Mouse (Mus musculus) thymus, adult 2 months (tissue): ENCODE measurements around the gene Myo3b. TPM values are rescaled to one million over a fixed set of nuclear protein-coding genes. Genes with fewer than 3 reads are reported as not detected.

Experiments used
- DNase-seq: peaks from one replicate; pipeline ENCODE4 v3.0.0; 2021
- H3K27ac ChIP-seq: fragments of 200-500 bp; 2 replicates; pipeline ENCODE4 v1.5.1; 2012; ENCODE audit warnings: low read length, control low read depth; ENCODE audit not compliant: control insufficient read depth, insufficient read depth
- H3K27me3 ChIP-seq: fragments of 200-500 bp; 2 replicates; pipeline ENCODE4 v1.6.1; 2012; ENCODE audit warnings: mild to moderate bottlenecking, low read length, moderate library complexity, mixed read lengths; ENCODE audit not compliant: control insufficient read depth, insufficient read depth
- H3K36me3 ChIP-seq: fragments of 200-500 bp; 2 replicates; pipeline ENCODE4 v1.6.1; 2012; ENCODE audit warnings: mild to moderate bottlenecking, low read length, moderate library complexity; ENCODE audit not compliant: control insufficient read depth, insufficient read depth
- H3K4me1 ChIP-seq: fragments of 200-500 bp; replicated peaks from 2 replicates; pipeline ENCODE4 v1.6.1; 2012; ENCODE audit warnings: low read length; ENCODE audit not compliant: control insufficient read depth, insufficient read depth
- H3K4me3 ChIP-seq: fragments of 200-500 bp; 2 replicates; pipeline ENCODE4 v1.5.1; 2012; ENCODE audit warnings: mild to moderate bottlenecking, low read length, control low read depth, moderate library complexity; ENCODE audit not compliant: control insufficient read depth, insufficient read depth
- CTCF ChIP-seq: fragments of 200-500 bp; IDR thresholded peaks from 2 replicates; pipeline ENCODE4 v1.5.1; 2012; ENCODE audit warnings: mild to moderate bottlenecking, control low read depth, low read length, moderate library complexity, borderline replicate concordance; ENCODE audit not compliant: control insufficient read depth, poor library complexity, insufficient read depth; ENCODE audit errors: extremely low read depth
- POLR2A ChIP-seq: fragments of 200-500 bp; IDR thresholded peaks from 2 replicates; pipeline ENCODE4 v1.6.1; 2012; ENCODE audit warnings: mild to moderate bottlenecking, low read length, control low read depth, moderate library complexity; ENCODE audit not compliant: control insufficient read depth, poor library complexity, insufficient read depth; ENCODE audit errors: extremely low read depth
- WGBS: fragments of 180-500 bp; shearing (Covaris S2); methylation state at CpG from one replicate; pipeline ENCODE4 v1.1.7; 2018; 5-methylcytosine and 5-hydroxymethylcytosine counted together
- polyA plus RNA-seq: library from polyadenylated mRNA; depleted of rRNA; stranded (reverse); fragments of >200 nt; gene quantifications from 2 replicates; pipeline ENCODE4 v1.2.3, GENCODE M21; 2012

The Myo3b gene
- polyA plus RNA-seq, 1 experiment, result 0.94 TPM

DNA sequence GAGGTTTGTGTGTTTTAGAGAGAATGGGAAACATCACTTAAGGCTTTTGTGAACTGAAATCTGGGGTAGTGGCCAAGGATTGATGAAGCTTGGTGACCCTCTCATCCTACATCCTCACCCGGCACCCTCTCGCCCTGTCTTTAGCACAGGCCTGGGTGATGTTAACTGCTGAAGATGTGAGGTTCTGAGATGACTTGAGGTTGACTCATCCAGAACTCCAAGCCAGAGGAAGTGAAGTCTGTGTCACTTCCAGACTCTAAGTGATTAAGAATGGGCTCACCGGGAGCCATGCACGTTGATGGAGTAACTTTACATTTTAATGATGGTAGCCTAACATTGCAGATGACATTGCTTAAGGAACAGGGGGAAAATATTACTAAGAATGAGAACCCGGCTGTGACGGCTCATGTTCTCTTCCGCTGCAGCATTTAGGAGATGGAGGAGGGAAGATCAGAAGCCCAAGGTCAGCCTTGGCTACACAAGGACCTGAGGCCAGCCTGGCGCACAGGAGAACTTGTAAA is 143.3 kb downstream of the Myo3b start:
- H3K36me3 ChIP-seq, result no peaks in the 10 kb centered on the region
- TF ChIP-seq CTCF (no peak), POLR2A (no peak)
- DNase-seq, result no peak
- H3K27ac ChIP-seq, result no peak overlapping the region
- H3K4me3 ChIP-seq, result no peak overlapping the region
- WGBS, result 93% methylated on average over 8 of the region's 8 CpGs
- H3K4me1 ChIP-seq, result no peaks in the 10 kb centered on the region
- H3K27me3 ChIP-seq, result no peaks in the 10 kb centered on the region

DNA sequence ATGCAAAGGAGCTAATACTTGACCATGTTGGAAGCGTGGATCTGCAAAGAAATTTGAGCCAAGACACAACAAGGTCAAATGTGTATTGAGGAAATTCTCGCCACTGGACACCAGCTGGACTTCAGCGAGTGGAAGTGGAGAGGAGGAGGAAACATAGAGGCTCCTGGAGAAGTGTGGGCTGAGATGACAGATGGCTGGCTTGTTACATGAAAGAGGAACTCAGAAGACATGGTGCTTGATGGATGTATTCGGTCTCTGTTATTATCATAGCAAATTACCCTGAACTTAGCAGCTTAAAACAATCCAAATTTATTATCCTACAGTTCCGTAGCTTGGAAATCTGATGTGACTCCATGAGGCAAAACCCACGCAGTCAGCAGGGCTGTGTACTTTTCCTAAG is 148.1 kb downstream of the Myo3b start:
- H3K27ac ChIP-seq, result no peak overlapping the region
- TF ChIP-seq CTCF (no peak), POLR2A (no peak)
- no peak overlapping the region for H3K4me3 ChIP-seq
- no peaks in the 10 kb centered on the region for H3K36me3 ChIP-seq
- H3K4me1 ChIP-seq, result no peaks in the 10 kb centered on the region
- 75% methylated on average over 6 of the region's 6 CpGs for WGBS
- no peaks in the 10 kb centered on the region for H3K27me3 ChIP-seq
- DNase-seq, result no peak

DNA sequence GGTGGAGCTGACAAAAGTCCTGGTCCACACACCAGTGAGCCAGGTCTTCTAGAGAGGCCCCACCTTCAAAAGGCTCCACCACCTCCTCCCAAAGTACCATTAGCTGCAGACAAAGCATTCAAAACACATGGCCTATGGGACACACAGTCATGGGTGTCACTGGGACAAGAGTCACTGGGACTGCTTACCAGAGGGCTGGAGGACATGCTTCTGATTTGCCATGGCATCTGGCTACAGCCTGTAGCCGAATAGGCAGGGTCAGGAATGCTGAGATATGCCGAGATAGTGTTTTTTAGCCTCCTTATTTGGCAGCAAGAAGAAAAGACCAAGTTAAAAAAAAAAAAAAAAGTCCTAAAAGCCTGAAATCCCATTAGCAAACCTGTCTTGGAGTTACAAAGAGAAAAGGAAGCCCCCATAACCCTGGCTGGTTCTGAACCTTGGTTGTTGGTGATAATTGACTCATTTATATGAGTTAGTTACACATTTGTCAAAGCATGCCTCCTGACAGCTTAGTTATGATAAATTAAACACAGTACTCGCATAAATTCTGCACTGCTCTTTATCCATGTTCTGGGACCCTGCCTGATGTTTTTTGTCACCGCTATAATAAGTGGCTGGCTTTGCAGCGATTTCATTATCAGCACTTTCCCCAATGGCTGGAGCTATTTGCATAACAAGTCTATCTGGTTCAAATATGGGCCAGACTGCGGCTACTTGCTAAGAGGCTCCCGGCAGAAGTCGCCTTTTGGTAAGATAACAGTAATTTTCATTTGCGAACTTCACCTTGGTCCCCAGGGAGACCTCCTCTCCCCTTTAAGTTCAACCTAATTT is 156.7 kb downstream of the Myo3b start:
- TF ChIP-seq CTCF (no peak), POLR2A (no peak)
- no peak overlapping the region for H3K4me3 ChIP-seq
- H3K4me1 ChIP-seq, result no peaks in the 10 kb centered on the region
- WGBS, result 92% methylated on average over 9 of the region's 9 CpGs
- DNase-seq, result no peak
- no peak overlapping the region for H3K27ac ChIP-seq
- no peaks in the 10 kb centered on the region for H3K36me3 ChIP-seq
- H3K27me3 ChIP-seq, result no peaks in the 10 kb centered on the region

DNA sequence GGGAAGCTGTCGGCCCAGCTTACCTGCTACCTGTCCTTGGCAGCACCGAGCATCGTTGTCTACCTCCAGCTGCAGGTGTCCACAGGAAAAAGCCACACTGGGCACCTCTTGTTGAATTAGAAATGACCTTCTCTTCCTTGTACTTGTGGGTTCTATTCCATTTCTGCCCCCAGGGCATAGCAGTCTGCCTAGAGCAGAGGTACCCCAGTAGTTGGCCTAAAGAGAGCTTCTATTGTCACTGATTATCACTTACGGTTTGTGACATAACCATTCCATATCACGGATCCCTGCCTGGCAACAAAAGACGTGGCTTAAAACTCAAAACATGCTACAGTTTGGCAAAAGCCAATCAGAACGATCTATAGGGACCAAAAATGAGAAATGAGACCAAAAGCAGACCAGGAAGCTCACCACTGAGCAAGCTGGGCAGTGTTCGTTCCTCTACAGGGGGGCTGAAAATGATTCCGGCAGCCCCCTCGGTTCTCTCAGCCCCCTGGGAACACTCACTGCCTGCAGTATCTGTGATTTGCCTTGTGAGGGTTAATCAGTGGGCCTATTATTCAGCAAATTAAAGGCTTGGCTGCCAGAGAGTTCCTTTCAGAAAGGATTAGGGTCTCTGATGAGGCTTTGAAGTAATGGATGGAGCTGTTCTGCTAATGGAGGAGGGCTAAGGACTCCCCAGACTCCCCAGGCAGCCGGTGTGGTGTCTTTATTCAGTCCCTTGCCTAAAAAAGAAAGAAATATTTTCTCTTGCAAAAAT is 163.1 kb downstream of the Myo3b start:
- 63% methylated on average over 11 of the region's 11 CpGs for WGBS
- no peaks in the 10 kb centered on the region for H3K27me3 ChIP-seq

DNA sequence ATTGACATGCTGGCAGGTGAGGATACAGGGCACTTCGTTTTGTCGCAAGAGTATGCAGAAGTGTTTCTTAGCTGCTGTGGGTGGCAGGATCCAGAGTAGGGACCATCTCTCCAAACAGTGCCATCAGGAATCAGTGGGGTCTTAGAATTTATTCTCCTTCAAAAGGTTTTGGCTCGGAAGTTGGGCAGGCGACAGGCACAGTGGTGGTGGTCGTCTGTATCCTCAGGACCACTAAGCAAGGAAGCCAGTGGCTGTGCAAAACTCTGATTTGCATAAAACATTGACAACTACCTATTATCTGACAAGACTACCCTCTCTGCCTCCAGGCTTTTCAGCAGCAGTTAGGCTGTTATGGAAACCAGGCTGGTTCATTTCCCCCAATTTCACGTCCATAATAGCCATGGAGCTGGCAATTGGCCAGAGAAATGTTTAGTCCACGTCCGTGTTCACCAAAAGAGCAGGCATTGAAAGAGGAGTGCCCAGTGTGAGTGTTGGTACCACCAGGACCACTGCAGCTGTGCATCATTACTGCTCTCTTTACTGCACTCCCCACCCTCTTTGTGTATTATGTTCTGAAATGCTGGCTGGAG is 163.7 kb downstream of the Myo3b start:
- DNase-seq, result no peak
- WGBS, result 74% methylated on average over 8 of the region's 8 CpGs
- H3K27me3 ChIP-seq, result no peaks in the 10 kb centered on the region
- H3K27ac ChIP-seq, result no peak overlapping the region
- no peak overlapping the region for H3K4me3 ChIP-seq
- H3K4me1 ChIP-seq, result no peaks in the 10 kb centered on the region
- H3K36me3 ChIP-seq, result no peaks in the 10 kb centered on the region
- TF ChIP-seq CTCF (no peak), POLR2A (no peak)

More for the DNA sequence above, 163.1 kb downstream of the Myo3b start:
- H3K36me3 ChIP-seq, result no peaks in the 10 kb centered on the region
- H3K27ac ChIP-seq, result no peak overlapping the region
- H3K4me3 ChIP-seq, result no peak overlapping the region
- no peak for DNase-seq
- no peaks in the 10 kb centered on the region for H3K4me1 ChIP-seq
- TF ChIP-seq CTCF (no peak), POLR2A (no peak)

DNA sequence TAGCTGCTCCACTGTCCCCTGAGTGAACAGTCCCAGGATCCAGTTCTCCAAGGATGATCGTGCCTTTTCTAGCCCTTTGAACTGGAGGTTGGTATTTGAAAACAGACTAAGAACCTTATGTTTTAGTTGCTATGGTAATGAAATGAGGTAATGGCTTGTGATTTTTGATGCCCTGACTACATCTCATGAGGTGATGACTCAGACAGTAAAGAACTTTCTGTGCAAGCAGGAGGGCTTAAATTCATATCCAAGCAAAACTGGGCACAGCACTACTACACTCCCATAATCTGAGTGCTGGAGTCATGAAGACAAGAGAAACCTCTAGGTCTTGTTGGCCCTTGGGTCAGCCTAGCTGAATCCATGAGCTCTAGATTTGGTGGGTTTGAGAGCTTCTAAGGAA is 169.5 kb downstream of the Myo3b start:
- 91% methylated on average over 1 of the region's 1 CpGs for WGBS
- no peaks in the 10 kb centered on the region for H3K36me3 ChIP-seq
- H3K4me3 ChIP-seq, result no peak overlapping the region
- no peak for TF ChIP-seq CTCF
- no peak for TF ChIP-seq POLR2A
- H3K27me3 ChIP-seq, result no peaks in the 10 kb centered on the region
- no peak for DNase-seq
- H3K27ac ChIP-seq, result no peak overlapping the region
- no peaks in the 10 kb centered on the region for H3K4me1 ChIP-seq
